Mouse (Mus musculus): ENCODE results near the gene Echdc2.

Gene Echdc2

DNA sequence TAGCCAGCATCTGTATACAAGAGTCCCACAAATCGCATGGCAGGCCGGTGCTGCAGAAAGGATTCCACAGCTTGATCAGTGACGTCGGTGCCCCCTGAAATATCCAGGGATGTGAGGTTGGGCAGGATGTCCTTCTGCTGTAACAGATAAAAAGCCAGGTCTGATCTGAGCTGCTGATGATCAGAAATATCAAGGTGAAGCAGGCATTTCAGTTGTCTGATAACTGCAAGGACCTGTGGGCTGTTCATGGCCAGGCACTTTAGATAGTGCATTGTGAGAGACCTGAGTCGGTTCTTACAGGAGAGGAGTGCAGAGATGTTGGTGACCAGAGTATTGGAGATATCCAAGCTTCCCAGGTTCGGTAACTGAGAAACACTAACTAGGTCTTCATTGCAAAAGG, 39.4 kb downstream of the Echdc2 start:
- DNase-seq (ENCODE audit: low spot score): no peak

GRCm38 (mm10) chr4:108213023-108213422, 47.8 kb downstream of the Echdc2 start:
- no peak for DNase-seq (ENCODE audit: low spot score)

DNA sequence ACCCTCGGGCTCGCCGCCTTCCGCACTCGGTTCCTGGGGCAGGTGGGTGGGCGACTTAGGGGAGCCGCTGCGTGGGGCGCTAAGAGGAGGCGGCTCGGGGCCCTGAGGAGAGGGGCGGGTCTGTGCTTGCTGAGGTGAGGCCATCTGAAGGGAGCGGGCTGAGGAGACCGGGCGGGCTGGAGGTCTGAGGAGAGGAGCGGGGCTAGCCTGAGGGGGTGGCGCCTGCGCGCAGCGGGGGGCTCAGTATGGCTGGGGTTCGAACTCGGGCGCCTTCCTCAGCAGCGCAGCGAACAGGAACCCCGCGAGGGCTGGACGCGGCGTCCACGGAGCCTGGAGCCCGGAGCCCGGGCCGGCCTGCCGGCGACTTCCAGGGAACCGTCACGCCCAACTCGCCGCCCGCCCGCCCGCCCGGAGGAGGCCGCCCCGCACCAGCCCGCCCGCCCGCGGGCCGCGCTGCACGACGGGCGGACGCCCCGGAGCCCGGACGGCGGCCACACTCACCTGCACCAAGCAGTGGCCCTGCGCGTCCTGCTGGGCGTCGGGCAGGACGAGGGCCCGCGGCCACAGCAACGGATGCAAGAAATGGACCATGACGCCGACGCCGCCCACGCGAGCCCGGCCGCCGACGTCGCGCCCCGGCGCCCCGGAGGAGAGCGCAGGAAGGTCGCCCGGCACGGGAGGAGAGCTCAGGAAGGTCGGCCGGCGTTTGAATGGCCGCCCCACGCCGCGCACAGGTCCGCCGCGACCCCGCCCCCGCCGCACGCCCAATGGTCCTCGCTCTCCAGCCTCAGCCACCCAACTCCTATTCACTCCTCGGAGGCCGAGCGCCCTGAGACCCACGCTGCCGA, 52.3 kb downstream of the Echdc2 start, which contains the start of gene Zyg11a:
TSS of gene Zyg11a (minus strand) at position 717 of the 848 bp plus-strand sequence.
- DNase-seq (ENCODE audit: low spot score): no peak

- DNase-seq (ENCODE audit: low spot score): no peak
Measured at GRCm38 (mm10) chr4:108219019-108219418, 53.8 kb downstream of the Echdc2 start.

GRCm38 (mm10) chr4:108222507-108222906, 57.3 kb downstream of the Echdc2 start:
- DNase-seq (ENCODE audit: low spot score): no peak

DNA sequence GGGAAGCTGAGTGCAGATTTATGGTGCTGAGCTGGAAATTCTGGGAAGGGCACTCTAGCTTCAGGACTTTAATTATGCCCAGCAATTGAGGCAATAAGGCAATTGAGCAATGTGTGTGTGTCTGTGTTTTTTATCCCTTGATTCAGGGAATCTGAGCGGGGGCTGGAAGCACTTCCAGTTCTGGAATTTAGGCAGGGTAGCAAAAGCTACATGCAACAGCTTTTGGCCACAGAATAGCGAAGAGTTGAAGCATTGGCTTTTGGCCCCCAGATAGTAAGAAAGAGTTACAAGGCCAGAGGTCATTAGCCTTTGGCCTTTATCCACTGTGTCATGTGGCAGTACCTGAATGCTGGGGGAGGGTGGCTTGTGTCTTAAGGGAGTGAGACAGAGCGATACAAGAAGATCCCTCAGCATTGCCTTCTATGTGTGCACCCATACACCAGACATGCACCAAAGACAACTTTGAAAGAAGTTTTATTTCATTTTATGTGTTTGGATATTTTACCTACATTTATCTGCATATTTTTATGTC, 60.2 kb downstream of the Echdc2 start:
- DNase-seq (ENCODE audit: low spot score): no peak

Data from layer of hippocampus, adult 11-12 months (tissue).